Mouse (Mus musculus): ENCODE measurements around the gene Ctnna2. TPM values are rescaled to one million over a fixed set of nuclear protein-coding genes. Genes with fewer than 3 reads are reported as not detected.

Ctnna2 gene
- polyA plus RNA-seq, 2 experiments from 2014 or later = 0.13 TPM; not detected in 1

DNA sequence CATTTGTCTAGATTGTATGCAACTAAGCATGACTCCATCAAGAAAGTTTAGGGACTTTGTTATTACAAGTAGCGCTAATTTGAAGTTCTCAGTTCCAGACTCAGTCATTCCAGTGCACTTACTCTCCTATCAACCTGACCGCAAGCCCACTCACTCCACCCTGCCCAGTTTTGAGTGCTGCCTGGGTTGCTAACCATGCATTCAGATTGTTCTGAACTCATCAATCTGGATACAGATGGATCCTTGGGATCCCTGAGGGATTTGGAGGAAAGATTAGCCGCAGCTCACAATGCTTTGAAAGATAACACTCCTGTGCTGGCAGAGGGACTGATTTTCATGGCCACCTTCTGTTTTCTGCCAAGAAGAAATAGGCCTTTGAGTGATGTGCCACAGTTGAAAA, 168.5 kb downstream of the Ctnna2 start:
- no peak for ATAC-seq

DNA sequence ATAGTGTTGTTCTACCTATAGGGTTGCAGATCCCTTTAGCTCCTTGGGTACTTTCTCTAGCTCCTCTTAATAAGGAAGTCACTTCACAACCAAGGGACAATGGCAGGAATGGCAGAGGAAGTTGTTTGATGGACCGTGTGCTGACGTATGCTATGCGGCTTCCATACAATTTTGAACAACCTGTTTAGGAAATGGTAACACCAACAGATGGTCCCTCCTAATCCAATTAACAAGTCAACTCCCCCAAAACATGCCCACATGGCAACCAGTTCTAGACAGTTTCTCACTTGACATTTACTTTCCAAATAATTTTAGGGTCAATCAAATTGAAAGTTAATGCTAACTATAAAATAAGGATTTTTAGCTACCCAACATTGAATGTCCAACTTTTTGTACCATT, 176.9 kb downstream of the Ctnna2 start:
- no peak for ATAC-seq

DNA sequence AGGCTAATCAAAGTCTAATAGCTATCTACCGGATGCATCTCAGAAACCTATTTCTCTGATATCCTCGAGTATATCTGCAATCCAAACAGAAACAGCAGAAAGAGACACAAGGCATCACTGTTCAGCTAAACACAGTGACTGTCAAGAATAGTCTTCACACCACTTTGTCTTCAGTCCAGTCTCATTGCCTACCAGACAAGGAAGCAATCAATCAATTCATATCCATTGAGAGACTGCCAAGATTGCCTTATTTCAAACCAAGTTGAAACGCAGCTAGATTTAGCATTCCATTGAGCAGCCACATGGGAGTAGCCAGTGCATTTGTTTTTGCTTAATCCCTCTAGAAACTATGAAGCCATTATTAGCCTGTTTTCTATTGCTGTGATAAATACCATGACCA, 196.2 kb downstream of the Ctnna2 start:
- no peak for ATAC-seq

DNA sequence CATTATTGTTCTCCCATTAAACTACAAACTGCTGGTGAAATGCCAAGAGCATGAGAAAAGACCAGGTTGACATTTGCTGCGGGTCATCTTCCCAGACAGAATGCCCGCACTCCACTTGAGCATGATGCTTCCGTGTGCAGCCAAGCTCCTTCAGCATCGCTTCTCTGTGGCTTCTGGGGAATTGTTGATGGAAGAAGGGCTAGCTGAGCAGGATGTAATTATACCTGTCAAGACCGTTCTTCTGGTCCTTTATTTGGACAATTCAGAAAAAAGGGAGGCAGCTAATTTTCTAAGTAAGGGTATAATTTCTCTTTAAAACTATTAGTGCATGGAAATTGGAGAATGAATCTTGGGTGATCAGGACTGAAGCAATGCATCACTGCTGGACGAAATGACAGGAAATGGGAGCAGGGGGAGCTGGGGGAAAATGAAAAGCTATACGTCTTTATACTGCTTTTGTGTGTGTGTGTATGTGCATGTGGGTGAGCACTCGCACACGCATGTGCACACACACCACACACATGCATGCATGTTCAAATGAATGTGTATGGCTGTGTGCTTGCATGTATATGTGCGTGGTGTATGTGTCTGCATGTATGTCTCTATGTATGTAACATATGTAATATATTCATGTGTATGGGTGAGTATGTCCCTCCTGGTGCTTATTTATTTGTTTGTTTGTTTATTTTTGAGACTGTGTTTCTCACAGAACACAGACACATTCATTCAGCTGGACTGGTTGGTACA, 211.0 kb downstream of the Ctnna2 start:
- ATAC-seq = no peak

DNA sequence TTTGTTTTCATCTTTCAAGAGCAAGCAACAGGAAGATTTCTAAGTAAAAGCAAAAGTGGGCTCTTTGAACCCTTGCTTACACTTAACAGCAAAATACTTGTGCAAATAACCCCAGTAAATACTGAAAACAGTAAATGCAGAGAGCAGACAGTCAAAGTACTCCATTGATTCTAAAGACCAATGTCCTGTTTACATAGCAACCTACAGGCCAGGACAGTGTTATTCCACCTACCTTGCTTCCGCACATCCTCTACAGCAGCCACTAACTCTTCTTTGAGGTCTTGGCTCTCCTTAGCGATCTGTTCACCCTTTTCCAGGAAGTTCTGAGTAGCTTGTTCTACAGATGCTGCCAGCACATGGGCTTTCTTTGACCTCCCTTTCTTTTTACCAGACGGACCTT, 221.3 kb downstream of the Ctnna2 start:
- ATAC-seq = no peak

DNA sequence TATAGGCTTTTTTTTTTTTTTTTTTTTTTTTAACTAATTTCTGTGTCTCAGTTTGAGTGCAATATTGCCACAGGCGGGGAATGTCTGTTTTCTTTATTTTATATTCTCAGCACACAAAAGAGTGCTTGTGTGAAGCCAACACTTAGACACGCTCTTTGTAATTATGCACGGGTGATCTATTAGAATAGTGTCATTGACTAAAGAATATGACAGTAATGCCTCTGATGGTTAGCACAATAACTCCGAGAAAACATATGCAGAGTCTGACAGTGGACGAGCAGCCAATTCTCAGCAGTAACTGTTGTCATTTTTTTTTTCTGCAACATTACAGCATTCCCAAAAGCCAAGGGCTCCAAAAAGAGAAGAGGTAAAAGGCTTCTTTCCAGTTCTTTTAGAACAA, 234.1 kb downstream of the Ctnna2 start:
- ATAC-seq = no peak

DNA sequence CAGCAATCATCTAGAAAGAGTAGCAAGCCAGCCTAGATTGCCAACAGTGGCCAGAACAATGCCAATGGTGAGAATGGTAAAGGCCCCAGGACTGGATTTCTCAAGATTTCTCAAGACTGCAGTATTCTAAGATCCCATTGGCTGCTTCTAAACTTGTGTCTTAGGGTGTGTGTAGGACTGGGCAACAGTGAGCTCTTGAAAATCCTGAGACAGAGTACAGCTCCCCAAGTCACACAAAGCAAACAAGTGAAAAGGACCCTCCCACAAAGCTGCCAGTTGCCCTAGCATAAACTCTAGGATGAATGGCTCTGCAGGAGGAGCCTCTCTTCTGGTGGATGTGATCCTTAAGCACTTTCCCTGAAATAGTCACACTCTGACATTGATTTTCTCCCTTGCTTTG, 235.8 kb downstream of the Ctnna2 start:
- no peak for ATAC-seq

DNA sequence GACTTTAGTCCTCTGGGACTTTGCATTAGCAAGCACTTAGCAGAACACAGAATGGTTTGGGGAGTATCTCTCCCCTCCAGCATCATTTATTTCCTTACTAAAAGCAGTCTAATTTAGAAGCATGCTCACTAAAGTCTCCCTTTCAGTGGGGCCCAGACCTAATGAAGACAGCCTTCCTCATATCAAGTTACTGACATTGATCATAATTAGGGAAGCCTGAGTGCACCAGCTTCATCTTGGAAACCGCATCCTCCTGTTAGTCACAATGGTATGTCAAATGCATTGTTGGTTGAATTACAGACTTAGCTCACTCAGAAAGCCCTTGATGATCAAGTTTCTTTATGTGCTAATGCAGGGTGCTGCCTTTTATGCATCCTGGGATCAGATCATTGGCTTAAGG, 236.5 kb downstream of the Ctnna2 start:
- ATAC-seq = no peak

DNA sequence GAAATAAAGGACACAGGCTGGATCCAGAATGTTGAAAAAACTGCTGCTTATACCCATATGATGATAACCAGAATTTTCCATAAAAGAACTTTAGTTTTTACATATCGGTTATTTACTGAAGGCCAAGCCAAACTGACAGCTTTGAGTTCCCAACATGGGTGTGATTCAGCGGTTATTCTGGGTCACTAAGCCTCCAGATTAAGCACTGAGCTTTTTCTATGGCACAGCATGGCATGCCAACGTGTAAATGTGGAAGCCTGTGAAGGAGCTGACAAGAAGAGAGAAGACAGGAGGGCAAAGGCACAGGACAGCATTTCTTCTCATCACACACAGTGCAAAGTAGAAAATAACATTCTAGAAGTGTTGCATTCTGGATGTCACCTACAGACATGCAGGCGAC, 240.9 kb downstream of the Ctnna2 start:
- ATAC-seq = no peak

DNA sequence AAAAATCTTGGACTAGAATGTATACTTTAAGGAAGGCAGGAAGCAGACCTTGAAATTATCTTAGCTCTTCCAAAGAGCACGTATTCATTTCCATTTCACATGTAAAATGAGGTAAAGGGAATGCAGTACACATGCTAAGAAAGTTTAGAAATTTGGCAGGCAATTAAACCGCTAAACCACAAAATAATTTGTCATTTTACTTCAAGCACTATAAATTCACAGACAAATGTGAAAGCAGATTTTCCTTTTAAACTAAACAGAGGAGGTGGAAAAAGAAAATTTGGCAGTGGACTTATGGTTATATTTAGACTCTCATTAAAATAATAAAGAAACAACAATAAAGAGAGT, 254.6 kb downstream of the Ctnna2 start:
- ATAC-seq = no peak

DNA sequence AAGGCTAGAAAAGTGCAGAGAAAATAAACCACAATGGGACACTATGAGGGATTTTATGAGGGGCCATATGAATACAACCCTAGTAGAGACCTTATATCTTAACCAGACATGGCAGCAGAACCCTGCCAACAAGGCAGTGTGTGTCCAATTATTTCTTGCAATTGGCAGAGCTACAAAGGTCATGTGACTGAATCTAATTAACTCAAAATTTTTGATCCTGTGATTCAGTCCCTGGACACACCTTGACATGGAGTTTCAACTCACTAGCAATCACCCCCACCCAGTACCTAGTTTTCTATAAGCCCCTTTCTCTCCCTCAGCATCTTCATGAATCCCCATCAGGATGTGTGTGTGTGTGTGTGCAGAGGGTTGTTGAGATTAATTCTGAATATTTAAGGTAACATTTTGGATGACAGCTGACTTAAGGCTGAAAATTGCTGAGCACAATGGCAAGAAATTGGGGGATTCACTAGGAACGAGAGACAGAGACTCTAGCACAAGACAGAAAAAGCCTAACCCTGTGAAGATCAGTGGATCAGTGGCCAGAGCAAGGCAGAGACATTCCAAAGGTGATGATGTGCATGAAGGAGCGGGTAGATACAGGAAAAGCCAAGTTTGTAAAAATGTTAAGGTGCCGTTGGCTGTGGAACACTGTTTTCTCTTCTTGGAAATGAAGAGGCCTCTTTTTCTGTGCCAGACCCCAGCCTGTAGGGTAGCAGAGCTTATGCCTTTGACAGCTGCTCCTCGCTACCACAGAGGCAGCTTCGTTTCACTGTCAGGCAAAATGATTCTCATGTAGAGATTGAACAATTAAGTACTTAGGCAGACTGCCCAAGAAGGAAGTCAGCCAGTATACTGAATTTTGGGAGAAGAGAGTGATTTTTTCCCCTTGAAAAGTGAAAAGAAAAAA, 255.2 kb downstream of the Ctnna2 start:
- ATAC-seq = no peak

DNA sequence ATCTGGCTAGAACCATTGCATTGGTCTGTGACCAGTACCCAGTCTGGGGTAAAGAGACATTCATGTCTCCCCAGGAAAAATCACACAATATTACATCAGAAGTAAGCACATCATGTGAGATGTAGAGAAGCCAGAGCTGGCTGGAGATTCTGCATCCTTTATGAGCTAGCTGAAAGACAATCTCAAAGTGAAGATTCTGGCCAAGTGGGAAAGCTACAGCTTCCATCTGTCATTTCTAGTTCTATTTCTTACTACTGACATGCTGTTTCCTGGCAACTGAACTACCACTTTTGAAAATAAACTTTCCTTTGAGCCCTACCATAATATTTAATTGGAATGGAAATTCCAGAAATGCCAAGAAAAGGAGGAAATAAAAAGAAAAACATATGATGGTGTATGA, 285.4 kb downstream of the Ctnna2 start:
- no peak for ATAC-seq

DNA sequence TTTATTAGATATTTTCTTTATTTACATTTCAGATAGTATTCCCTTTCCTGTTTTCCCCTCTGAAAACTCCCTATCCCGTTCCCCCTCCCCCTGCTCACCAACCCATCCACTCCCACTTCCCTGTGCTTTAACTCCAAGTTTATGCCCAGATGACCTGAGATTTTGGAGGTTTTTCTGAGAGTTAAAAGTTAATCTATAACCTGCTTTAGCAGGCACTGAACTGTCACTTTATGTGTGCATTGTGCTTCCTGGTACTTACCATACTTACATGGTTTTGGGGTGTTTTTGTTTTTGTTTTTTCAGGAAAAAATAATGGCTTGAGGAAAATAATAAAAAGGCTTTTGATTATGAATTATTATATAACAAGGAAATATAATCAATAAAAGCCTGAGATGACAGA, 292.3 kb downstream of the Ctnna2 start:
- ATAC-seq = no peak

DNA sequence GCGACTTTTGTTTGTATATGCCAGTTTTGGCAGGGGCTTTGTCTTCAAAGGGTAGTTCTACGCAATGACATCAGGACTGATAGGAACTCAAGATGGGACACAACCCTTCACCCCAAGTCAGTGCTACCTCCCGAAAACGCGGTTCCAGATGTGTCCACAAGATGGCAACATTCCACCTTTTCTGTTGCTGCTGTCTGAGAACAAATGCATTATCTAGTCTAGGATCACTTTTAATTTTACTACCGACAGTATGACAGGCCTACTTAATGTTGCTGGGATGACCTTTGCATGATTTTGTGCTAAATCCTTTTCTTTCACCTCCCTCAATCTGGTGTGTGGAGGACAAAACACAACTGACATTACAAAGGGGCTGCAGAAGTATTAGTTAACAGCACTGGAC, 329.4 kb downstream of the Ctnna2 start:
- ATAC-seq = no peak

DNA sequence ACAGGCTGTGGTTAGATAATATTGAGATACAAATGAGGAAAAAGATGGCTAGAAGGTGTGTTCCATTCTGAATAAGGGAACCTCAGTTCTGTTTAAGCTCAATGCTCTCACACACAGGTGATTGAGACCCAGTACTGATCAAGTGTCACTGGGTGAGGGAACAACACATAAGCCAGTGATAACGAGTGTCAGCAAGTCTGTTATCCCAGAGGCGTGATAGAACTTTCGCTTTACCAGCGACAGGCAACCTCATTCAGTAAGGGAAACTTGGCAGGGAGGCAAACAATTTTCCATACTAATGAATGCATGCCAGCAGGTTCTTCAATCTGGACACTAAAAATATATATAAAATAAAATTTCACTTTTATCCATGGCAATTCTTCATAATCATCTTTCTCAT, 334.9 kb downstream of the Ctnna2 start:
- no peak for ATAC-seq

DNA sequence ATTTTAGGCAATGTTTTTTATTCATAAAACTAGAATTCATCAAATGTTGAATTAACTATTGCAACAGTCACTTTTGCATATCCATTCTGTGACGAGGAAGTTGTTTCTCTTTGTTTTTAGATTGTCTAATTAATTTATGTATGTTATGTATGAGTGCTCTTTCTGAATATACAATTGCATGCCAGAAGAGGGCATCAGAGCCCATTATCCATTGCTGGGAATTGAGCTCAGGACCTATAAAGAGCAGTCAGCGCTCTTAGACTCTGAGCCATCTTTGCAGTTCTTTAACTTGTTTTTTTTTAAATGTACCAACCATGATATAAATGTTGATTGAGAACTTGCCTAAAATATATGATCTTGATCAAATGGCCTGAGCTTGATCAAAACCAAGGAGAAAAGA, 340.7 kb downstream of the Ctnna2 start:
- ATAC-seq = no peak

DNA sequence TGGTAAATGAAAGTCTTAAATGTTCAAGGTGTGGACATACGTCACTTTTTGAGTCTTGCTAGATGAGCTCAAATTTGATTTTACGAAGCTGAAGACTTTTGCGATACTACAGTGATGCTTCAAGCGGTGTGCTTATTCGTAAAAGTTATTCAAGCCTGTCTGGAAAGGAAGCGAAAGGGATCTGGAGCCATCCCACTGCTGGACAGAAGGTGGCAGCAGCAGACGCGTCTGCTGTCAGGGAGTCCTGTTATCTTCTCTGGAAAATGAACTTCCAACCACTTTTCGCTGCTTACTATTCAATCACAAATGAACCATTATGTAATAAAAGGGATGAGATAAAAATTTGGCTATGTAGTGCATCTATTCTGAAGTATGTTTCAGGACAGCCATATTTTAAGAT, 345.5 kb downstream of the Ctnna2 start:
- no peak for ATAC-seq

DNA sequence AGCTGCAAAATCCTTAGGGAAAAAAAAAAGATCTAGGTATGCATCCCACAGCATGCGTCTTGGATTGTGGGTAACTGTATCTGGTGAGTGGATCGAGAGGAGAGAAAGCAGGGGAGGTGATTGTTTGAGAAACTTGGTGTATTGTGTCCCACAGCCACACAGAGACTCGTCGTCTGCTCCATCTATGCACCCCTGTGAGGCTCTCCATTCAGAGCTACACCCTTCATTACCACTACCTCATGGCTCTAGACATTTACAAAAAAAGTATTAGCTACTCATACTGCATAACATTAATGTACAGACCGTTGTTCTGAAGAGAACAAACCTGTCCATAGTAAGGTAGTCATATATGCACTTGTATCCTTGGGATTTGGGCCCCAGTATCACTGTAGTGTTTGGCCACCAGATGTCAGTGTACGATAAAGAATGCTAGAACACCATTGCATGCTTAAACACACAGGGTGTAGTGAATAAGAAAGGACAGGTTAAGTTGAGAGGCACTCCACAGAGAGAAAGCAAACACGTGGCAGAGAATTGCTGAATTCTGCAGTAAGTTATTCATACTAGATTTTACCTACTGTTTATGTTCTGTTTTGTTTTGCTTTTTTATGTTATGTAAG, 350.8 kb downstream of the Ctnna2 start:
- no peak for ATAC-seq

DNA sequence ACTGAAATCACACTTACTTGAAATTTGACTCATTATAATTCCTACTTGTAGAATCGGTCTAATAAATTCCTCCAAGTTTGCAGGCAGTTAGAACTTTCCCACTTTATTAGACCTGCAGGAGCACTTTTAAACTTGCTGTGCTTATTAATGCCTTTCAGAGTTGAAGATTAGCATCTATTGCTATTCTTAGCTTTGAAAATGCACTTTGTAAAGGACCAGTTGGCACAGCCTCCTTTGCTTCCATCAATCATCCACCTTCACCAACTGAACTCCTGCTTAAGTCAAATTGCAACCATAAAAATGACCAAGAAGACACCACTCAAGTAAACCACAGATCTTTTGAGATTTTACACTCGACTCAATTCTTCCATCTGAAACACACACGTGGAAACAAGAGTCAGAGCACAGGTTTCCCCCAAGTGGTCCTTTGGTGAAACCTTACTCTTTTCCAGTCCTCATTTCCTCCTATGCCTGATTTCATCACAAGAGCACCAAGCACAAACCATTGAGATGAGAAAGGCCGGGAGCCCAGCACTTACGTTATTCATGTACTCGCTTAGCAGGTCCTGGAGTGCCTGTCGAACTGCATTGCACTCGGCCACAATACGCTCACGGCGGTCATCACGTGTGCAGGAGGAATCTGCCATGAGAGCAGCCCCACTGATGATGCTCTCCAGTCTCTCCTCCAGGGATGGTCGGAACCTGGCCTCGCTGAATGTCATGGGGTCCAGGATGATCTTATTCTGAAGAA, 374.7 kb downstream of the Ctnna2 start:
- ATAC-seq = no peak

DNA sequence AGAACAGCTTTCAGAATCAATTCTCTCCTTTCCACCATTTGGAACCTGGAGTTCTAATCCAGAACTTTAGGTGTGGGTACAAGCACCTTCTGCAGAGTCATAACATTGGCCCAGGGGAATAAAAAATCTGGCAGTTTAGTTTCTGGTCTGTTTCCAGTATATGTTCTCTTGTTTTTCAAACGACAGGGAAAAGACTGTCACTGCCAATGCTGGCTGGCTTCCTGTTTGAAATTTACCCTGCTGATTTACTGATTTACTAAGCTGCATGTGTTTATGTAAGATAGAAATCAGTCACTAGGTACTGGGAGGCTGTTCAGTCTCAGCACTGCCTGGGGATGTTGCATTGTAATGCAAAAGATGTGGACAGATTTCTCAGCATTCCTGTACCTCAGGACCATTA, 375.6 kb downstream of the Ctnna2 start:
- ATAC-seq = no peak

DNA sequence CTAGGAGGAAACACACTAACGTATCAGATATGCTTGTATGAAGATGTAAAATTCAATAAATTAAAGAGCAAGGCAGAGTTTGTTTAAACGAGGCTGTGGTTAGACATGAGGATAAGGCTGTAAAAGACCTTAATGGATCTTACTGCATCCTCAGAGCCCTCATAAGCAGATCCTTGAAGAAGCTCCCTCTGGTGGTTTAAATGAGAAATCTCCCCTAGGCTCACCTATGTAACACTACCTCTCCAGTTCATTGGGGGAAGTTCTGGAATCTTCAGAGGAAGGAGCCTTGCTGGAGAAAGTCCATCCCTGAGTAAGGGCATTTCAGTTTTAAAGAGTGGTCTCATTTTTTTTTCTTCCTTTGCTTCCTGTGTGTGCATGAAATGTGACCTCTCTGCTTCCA, 380.3 kb downstream of the Ctnna2 start:
- no peak for ATAC-seq

DNA sequence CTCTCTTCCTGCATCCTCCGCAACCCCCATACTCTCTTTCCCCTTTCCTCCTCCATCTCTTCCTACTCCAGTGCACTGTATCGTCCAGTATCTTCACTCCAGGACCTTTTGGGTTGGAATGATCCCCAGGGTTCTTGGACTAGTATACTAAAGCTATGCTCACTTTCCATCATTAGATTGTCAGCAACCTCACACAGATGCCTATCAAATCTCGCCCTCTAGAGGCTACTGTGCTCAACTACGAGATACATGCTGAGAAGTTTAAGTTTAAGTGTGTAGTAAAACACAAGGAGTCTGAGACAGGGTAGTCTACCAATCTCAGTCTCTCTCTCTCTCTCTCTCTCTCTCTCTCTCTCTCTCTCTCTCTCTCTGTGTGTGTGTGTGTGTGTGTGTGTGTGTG, 396.9 kb downstream of the Ctnna2 start:
- no peak for ATAC-seq

DNA sequence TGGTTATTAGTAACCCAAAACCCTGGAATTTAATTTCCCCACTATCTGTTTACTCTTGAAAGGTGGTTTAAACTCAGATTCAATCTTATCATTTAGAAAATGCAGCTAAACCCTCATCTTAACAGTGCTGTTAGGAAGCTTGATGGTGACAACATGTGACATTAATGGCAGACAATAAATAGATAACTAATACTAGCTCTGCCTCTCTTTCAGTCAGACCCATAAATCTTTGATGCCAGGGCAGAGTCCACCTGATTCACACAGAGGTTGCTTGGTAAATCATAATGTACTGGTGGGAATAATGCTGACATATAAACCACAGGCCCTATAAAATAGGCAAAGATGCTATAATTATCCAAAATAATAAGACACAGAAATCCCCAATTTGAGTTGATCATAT, 398.6 kb downstream of the Ctnna2 start:
- no peak for ATAC-seq
